Mouse (Mus musculus): ENCODE measurements at regions not wholly inside any gene's neighbourhood (a gene's known extent, or its start where the extent isn't known, plus 50 kb on each side); places are given as distances from the start of the nearest gene placed in this dataset.
"Not testable (repeated sequence)": the region's sequence is repeated elsewhere in the genome, so short reads cannot be mapped to it uniquely, and the experiment has no call there.

GRCm38 (mm10) chrX:154717526-154717925 is 138.4 kb upstream of the Samt2 start:
- not testable (repeated sequence) for H3K9ac ChIP-seq; H3K36me3 ChIP-seq; H3K9me3 ChIP-seq (replicated peaks); H3K27me3 ChIP-seq; H3K4me3 ChIP-seq (replicated peaks); H3K4me1 ChIP-seq; H3K4me2 ChIP-seq; ATAC-seq (replicated peaks; ENCODE audit: low FRiP score); H3K27ac ChIP-seq
- 72% methylated on average over 10 of the region's 10 CpGs for whole genome bisulfite sequencing

- H3K27me3 ChIP-seq = no peaks in the 10 kb centered on the region
- peak; percentile 86 for ATAC-seq (replicated peaks; ENCODE audit: low FRiP score)
- H3K4me3 ChIP-seq (replicated peaks) = peak overlapping the region; percentile 27
- no peaks in the 10 kb centered on the region for H3K36me3 ChIP-seq
- H3K4me1 ChIP-seq = no peaks in the 10 kb centered on the region
- no peaks in the 10 kb centered on the region for H3K9me3 ChIP-seq (replicated peaks)
- 43% methylated on average over 24 of the region's 27 CpGs for WGBS
- H3K9ac ChIP-seq = no peak overlapping the region
- H3K27ac ChIP-seq = no peak overlapping the region
- H3K4me2 ChIP-seq = peak overlapping the region; percentile 55
Measured at GRCm38 (mm10) chrX:154713641-154714255, 134.6 kb upstream of the Samt2 start.

- H3K27me3 ChIP-seq; H3K9me3 ChIP-seq (replicated peaks): not testable (repeated sequence)
- WGBS = 83% methylated on average over 8 of the region's 8 CpGs
Measured at GRCm38 (mm10) chrX:154712576-154712975, 133.4 kb upstream of the Samt2 start.

GRCm38 (mm10) chrX:154670529-154670928 is 91.4 kb upstream of the Samt2 start:
- not testable (repeated sequence) for H3K4me1 ChIP-seq; H3K4me3 ChIP-seq (replicated peaks); H3K27ac ChIP-seq; H3K9ac ChIP-seq; H3K4me2 ChIP-seq; H3K36me3 ChIP-seq; H3K9me3 ChIP-seq (replicated peaks); ATAC-seq (replicated peaks; ENCODE audit: low FRiP score); H3K27me3 ChIP-seq
- WGBS = 85% methylated on average over 1 of the region's 2 CpGs

More at GRCm38 (mm10) chrX:154712576-154712975, 133.4 kb upstream of the Samt2 start:
- not testable (repeated sequence) for H3K36me3 ChIP-seq; H3K4me2 ChIP-seq; H3K9ac ChIP-seq; ATAC-seq (replicated peaks; ENCODE audit: low FRiP score); H3K4me3 ChIP-seq (replicated peaks); H3K27ac ChIP-seq; H3K4me1 ChIP-seq

All from kidney, embryonic 15.5 days (tissue).